Mouse (Mus musculus) heart, embryonic 12.5 days (tissue): ENCODE data around the gene Ppp1r1a. TPM values are rescaled to one million over a fixed set of nuclear protein-coding genes. Genes with fewer than 3 reads are reported as not detected.

ENCODE experiments used
- ATAC-seq: fragments of 200-750 bp; cut with Nextera tagmentation; 2 replicates; pipeline ENCODE4 v1.8.0; 2017; ENCODE audit warnings: moderate TSS enrichment, moderate library complexity; ENCODE audit not compliant: insufficient number of reproducible peaks, low FRiP score
- H3K27ac ChIP-seq: fragments of 300-500 bp; sonication (generic); 2 replicates; pipeline ENCODE4 v1.5.1; 2016; ENCODE audit warnings: mild to moderate bottlenecking, moderate library complexity; ENCODE audit not compliant: poor library complexity, severe bottlenecking
- H3K27me3 ChIP-seq: fragments of 300-500 bp; sonication (generic); replicated peaks from 2 replicates; pipeline ENCODE4 v1.6.1; 2016; ENCODE audit warnings: mild to moderate bottlenecking, moderate library complexity
- H3K36me3 ChIP-seq: fragments of 300-500 bp; sonication (generic); 2 replicates; pipeline ENCODE4 v1.6.1; 2016; ENCODE audit warnings: mild to moderate bottlenecking, moderate library complexity
- H3K4me1 ChIP-seq: fragments of 300-500 bp; sonication (generic); replicated peaks from 2 replicates; pipeline ENCODE4 v1.6.1; 2016; ENCODE audit warnings: mild to moderate bottlenecking
- H3K4me2 ChIP-seq: fragments of 300-500 bp; sonication (generic); 2 replicates; pipeline ENCODE4 v1.6.1; 2016; ENCODE audit warnings: mild to moderate bottlenecking, moderate library complexity
- H3K4me3 ChIP-seq: fragments of 300-500 bp; sonication (generic); 2 replicates; pipeline ENCODE4 v1.5.1; 2016; ENCODE audit warnings: mild to moderate bottlenecking
- H3K9ac ChIP-seq: fragments of 300-500 bp; sonication (generic); 2 replicates; pipeline ENCODE4 v1.6.1; 2016; ENCODE audit warnings: mild to moderate bottlenecking, moderate library complexity
- H3K9me3 ChIP-seq: fragments of 300-500 bp; sonication (generic); replicated peaks from 2 replicates; pipeline ENCODE4 v1.6.1; 2016; ENCODE audit warnings: mild to moderate bottlenecking, moderate library complexity
- WGBS: fragments of 180-500 bp; shearing (Covaris S2); methylation state at CpG from one replicate; pipeline ENCODE4 v1.1.7; 2016; 5-methylcytosine and 5-hydroxymethylcytosine counted together
- polyA plus RNA-seq: library from polyadenylated mRNA; unstranded; fragments of >200 nt; fragmentation: Nextera tagmentation; extraction: Ambion mirVana; gene quantifications from 2 replicates; pipeline ENCODE4 v1.2.1, GENCODE M21; 2016

Ppp1r1a gene
- polyA plus RNA-seq: 78.4 and 83.0 TPM in 2 replicates

DNA sequence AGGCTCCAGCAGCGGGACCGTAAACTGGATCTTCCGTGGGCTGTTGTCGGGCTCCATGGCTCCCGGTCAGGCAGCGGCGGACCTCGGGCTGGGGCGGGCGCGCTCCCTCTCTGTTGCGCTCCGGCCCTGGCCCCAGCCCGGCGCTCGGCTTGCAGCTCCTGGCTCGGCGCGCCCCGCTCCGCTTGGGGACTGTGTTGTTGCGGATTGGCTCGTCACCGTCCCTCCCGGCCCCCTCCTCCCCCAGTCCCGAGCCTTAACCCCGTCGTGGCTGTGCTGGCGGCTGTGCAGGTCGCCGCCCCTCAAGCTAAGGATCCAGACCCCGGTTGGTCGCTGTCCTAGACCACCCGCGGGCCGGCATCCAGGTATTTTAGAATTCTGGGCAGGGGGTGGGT lies at the start of gene Ppp1r1a:
Gene Ppp1r1a, minus strand, starts transcription at position 182 of the 392 bp plus-strand sequence.
- Histone ChIP-seq H3K27ac (peak within 1 kb of the TSS; percentile 90), H3K4me3 (peak within 1 kb of the TSS; percentile 74), H3K27me3 (peaks cover 28% of the 10 kb centered on the region), H3K9me3 (no peaks in the 10 kb centered on the region), H3K36me3 (no peaks in the 10 kb centered on the region), H3K4me1 (peaks cover 16% of the 10 kb centered on the region), H3K9ac (peak within 1 kb of the TSS; percentile 83), H3K4me2 (peak within 1 kb of the TSS; percentile 78)
- under 1% methylated on average over 36 of the region's 36 CpGs for WGBS
- peak; percentile 69 for ATAC-seq

DNA sequence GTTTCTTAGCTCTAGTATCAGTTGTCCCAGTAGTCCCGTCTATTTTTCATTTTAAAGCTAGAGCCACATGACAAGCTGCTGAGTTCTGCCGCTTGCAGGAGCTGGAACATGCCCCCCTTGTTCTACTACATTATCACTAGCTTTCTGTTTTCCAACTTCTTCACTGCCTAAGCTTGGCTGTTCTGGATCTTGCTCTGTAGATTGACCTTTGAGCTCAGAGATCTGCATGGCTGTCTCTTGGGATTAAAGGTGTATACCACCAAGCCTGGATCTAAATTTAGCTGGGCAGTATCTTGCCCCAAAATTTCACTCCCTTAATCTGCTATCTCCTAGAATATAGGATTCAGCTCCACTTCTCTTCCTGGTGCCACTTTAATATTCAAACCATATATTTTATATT lies 48.1 kb upstream of the Ppp1r1a start:
- no peak for ATAC-seq
- Histone ChIP-seq H3K27me3 (no peaks in the 10 kb centered on the region), H3K4me2 (no peak overlapping the region), H3K27ac (no peak overlapping the region), H3K9ac (no peak overlapping the region), H3K4me3 (no peak overlapping the region), H3K9me3 (no peaks in the 10 kb centered on the region), H3K4me1 (peaks cover 2% of the 10 kb centered on the region; the same call in 1 of the 2 replicates), H3K36me3 (no peaks in the 10 kb centered on the region)
- 71% methylated on average over 2 of the region's 2 CpGs for WGBS

DNA sequence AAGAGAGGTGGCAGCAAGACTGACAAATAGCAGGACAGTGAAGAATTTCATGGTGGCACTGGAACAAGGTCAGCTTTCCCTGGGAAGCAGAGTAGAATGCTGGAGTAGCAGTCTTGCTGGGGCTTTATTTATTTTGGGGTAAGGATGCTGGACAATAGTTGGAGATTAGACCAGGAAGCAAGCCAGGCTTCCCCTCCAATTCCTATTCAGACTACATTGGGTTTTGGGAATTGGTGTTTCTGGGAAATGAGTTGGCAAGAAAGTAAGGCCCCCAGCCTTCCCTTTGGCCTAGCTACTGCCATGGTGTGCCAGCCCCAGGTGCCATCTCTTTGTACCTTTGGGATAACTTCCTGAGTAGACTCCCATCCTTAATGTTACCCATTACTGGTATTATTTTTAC lies 27.2 kb upstream of the Ppp1r1a start, which contains the start of gene Glycam1:
Gene Glycam1, minus strand, starts transcription at position 101 of the 400 bp plus-strand sequence.
- Histone ChIP-seq H3K36me3 (no peaks in the 10 kb centered on the region), H3K27me3 (no peaks in the 10 kb centered on the region; the same call in 1 of the 2 replicates), H3K4me1 (no peaks in the 10 kb centered on the region), H3K9me3 (no peaks in the 10 kb centered on the region), H3K4me2 (no peak within 1 kb of the TSS), H3K9ac (no peak within 1 kb of the TSS), H3K27ac (no peak within 1 kb of the TSS), H3K4me3 (no peak within 1 kb of the TSS)
- ATAC-seq: no peak

DNA sequence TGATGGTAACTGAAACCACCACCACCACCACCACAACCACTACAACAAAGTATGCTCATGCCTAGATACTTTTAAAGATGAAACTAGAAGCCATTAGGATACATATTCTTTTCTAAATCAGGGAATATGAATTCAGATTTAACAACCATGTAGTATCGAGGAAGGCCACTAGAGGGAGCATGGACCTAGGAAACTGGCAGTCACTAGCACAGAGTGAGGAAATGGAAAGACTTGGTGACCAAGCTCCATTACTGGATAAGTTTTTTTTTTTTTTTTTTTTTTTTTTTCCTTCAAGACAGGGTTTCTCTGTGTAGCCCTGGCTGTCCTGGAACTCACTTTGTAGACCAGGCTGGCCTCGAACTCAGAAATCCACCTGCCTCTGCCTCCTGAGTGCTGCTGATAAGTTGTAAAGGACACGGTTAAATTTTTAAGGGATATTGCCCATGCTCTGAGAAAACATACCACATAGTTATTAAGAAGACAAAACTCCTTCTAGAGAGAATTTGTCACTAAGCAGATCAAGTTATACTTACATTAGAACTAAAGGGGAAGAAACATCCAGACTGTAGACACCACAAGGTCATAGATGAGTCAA lies 14.4 kb upstream of the Ppp1r1a start:
- no peak for ATAC-seq
- H3K27ac ChIP-seq: no peak overlapping the region
- no peaks in the 10 kb centered on the region for H3K4me1 ChIP-seq
- no peaks in the 10 kb centered on the region for H3K9me3 ChIP-seq
- no peaks in the 10 kb centered on the region for H3K36me3 ChIP-seq
- no peaks in the 10 kb centered on the region for H3K27me3 ChIP-seq
- 40% methylated on average over 3 of the region's 3 CpGs for WGBS
- no peak overlapping the region for H3K4me3 ChIP-seq
- no peak overlapping the region for H3K4me2 ChIP-seq
- no peak overlapping the region for H3K9ac ChIP-seq

DNA sequence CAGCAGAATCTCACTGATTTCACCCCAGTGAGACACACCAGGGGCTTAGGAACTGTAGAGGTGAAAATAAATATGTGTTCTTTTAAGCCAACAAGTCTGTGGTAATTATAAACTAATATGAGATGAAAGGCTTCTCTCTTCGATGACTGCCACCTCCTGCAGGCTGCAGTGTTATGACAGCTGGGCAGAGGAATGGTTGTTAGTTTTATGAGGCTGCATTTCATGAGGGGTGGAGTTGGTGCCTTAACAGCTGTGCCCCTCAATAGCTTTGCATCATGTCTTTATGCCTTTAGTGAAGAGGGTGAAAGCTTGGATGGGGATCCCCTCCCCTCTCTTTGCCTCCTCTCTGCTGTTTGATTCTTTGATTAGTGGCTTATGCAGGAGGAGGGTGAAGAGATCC lies 13.2 kb upstream of the Ppp1r1a start:
- H3K4me2 ChIP-seq: no peak overlapping the region
- H3K9me3 ChIP-seq: no peaks in the 10 kb centered on the region
- no peak overlapping the region for H3K4me3 ChIP-seq
- H3K9ac ChIP-seq: no peak overlapping the region
- no peaks in the 10 kb centered on the region for H3K27me3 ChIP-seq
- H3K36me3 ChIP-seq: no peaks in the 10 kb centered on the region
- no peaks in the 10 kb centered on the region for H3K4me1 ChIP-seq
- no peak for ATAC-seq
- H3K27ac ChIP-seq: no peak overlapping the region
- WGBS: 18% methylated on average over 1 of the region's 1 CpGs

DNA sequence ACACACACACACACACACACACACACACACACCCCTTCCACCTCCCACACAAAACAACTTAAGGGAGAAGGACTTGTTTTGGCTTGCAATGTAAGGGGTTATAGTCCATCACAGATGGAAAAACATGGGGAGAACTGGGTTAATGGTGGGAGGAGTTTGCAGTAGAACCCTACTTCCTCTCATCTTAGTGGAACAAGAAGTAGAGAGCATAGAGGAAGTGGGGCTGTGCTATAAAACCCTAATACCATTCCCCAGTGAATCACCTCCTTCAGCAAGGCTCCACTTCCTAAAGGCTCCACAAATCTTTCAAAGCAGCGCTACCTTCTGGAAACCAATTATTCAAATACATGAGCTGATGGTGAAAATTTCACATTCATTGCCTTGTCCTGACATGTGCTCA lies 11.7 kb upstream of the Ppp1r1a start:
- H3K4me3 ChIP-seq: no peak overlapping the region
- H3K4me1 ChIP-seq: no peaks in the 10 kb centered on the region
- no peaks in the 10 kb centered on the region for H3K27me3 ChIP-seq
- whole genome bisulfite sequencing: 85% methylated on average over 1 of the region's 1 CpGs
- H3K9me3 ChIP-seq: no peaks in the 10 kb centered on the region
- no peak overlapping the region for H3K9ac ChIP-seq
- H3K4me2 ChIP-seq: no peak overlapping the region
- no peaks in the 10 kb centered on the region for H3K36me3 ChIP-seq
- H3K27ac ChIP-seq: no peak overlapping the region
- ATAC-seq: no peak

DNA sequence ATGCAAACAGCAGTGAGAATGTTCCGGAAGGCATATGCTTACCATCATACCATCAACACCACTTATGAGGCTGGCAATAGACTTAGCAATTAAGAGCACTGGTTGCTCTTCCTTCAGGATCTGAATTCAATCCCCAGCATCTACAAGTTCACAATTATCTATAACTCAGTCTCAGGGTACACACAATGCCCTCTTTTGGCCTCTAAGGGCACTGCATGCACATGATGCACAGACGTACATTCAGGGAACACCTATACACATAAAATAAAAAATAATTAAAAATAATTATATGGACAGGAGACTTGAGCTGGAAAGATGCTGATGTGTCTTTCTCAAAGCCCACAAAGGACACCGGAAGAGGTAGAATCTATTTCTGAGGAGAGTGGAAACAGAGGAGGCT lies 10.2 kb upstream of the Ppp1r1a start:
- WGBS: 73% methylated on average over 3 of the region's 3 CpGs
- no peak overlapping the region for H3K27ac ChIP-seq
- no peak overlapping the region for H3K9ac ChIP-seq

DNA sequence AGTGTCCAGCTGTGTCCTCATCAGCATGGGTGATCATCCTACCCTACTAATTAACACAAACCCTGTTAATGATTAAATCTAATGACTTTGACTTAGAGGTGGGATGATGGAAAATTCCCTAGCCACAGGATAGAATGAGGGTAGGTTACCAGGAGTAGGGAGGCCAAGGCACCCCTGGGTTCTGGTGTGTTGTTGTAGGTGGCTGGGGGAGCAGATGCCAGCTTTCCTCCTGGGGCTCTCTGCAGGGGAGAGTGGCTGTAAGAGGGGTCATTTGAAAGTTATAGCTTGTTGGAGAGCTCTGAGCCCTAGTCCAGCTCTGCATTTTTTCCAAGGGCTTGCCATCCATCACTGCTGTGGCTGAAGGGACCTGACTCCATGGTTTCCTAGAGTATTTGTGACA lies 4.7 kb upstream of the Ppp1r1a start:
- Histone ChIP-seq H3K27ac (no peak overlapping the region), H3K27me3 (peaks cover 24% of the 10 kb centered on the region), H3K36me3 (no peaks in the 10 kb centered on the region)

More for the DNA sequence above, 10.2 kb upstream of the Ppp1r1a start:
- H3K4me3 ChIP-seq: no peak overlapping the region
- no peak for ATAC-seq
- H3K9me3 ChIP-seq: no peaks in the 10 kb centered on the region
- H3K36me3 ChIP-seq: no peaks in the 10 kb centered on the region
- H3K4me2 ChIP-seq: no peak overlapping the region
- H3K4me1 ChIP-seq: no peaks in the 10 kb centered on the region
- H3K27me3 ChIP-seq: no peaks in the 10 kb centered on the region

DNA sequence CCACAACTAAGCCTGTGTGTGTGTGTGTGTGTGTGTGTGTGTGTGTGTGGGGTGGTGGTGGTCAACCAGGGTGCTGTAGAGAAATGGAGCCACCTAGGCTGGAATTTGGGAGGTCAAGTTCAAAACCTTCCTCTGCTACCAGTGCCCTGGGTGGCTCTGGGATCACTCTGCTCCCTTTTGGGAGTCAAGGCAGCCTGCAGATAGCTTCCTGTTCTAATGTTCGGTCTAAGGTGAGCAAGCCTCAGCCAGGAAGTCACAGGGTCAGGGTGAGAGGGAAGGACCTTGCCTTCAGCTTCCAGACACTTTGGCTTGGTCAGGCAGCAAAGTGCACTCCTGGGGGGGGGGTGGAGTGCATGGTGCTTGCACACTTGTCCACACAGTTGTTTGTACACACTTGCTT lies 2.8 kb upstream of the Ppp1r1a start:
- peaks cover 24% of the 10 kb centered on the region for H3K27me3 ChIP-seq
- H3K36me3 ChIP-seq: no peaks in the 10 kb centered on the region
- H3K9me3 ChIP-seq: no peaks in the 10 kb centered on the region
- peaks cover 11% of the 10 kb centered on the region for H3K4me1 ChIP-seq
- no peak for ATAC-seq
- H3K4me3 ChIP-seq: no peak overlapping the region
- H3K9ac ChIP-seq: no peak overlapping the region
- H3K4me2 ChIP-seq: no peak overlapping the region
- H3K27ac ChIP-seq: no peak overlapping the region
- WGBS: 50% methylated on average over 1 of the region's 1 CpGs

More for the DNA sequence above, 4.7 kb upstream of the Ppp1r1a start:
- H3K4me1 ChIP-seq: 0 out of 2 replicates have a peak, but pooled peaks cover 3% of the 10 kb centered on the region
- H3K4me3 ChIP-seq: no peak overlapping the region
- no peak overlapping the region for H3K4me2 ChIP-seq
- H3K9me3 ChIP-seq: no peaks in the 10 kb centered on the region
- ATAC-seq: no peak
- no peak overlapping the region for H3K9ac ChIP-seq

DNA sequence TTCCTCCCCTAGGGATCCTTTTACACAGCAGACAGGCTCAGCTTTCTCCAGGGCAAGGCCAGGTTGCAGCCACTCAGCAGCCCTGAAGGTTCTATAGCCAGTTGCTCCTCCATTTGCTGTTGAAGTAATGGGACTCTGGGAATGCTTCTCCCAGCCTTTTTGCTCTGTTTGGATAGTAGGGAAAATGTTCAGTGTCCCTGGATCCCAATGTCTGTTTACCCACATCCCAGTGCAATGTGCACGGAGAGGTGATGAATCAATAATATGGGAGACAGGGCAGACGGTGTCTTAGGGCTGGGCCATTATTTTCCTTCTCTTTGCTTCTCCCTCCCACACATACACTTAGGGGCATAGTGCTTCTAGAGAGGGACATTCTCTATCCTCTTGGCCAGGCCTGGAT lies 1.5 kb upstream of the Ppp1r1a start:
- Histone ChIP-seq H3K9ac (no peak overlapping the region), H3K4me1 (peaks cover 16% of the 10 kb centered on the region), H3K27me3 (peaks cover 28% of the 10 kb centered on the region), H3K9me3 (no peaks in the 10 kb centered on the region), H3K4me2 (no peak overlapping the region), H3K27ac (no peak overlapping the region), H3K36me3 (no peaks in the 10 kb centered on the region), H3K4me3 (no peak overlapping the region)
- ATAC-seq: no peak
- WGBS: 63% methylated on average over 2 of the region's 2 CpGs

DNA sequence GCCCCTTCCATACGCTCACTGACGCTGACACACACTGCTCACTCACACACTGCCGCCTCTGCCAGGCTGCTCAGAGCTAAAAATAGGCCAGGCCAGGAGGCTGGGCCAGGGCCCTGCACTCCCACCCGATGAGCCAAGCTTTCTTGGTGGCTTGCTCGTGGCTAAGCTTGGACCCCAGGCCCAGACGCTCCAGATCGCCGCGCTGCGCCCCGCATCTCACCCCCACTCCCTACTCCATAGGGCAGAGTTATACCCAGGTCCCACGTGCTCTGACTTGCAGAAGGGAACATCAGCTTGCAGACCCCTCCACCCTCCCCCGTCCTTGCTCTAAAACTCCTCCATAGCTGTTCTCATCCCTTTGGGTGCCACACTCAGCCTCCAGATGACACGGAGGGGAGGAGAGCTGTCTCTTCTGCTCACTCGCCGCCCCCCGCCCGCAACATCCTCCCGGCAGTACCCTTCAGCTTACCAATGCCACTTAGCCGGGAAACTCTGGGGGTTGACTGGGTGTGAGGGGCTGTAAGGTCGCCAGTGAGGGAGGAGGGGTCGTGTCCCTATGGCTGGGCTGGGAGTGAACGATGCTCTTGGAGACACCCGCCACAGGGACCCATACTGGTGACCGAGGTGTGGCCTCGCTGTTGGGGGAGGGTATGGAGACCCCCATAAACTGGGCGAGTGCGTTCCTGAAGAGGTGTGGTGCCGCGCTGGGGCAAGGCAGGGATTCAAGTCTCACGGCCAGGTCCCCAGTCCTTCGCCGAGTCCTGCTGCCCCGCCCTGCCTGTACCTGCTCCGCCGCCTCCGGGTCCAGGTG lies 587 bp downstream of the Ppp1r1a start:
- under 1% methylated on average over 37 of the region's 37 CpGs for WGBS

More for the DNA sequence above, 587 bp downstream of the Ppp1r1a start:
- Histone ChIP-seq H3K9me3 (no peaks in the 10 kb centered on the region), H3K27ac (peak overlapping the region; percentile 90), H3K27me3 (peaks cover 28% of the 10 kb centered on the region), H3K36me3 (no peaks in the 10 kb centered on the region), H3K4me1 (peaks cover 13% of the 10 kb centered on the region), H3K4me3 (peak overlapping the region; percentile 74), H3K4me2 (peak overlapping the region; percentile 78), H3K9ac (peak overlapping the region; percentile 83)
- peak; percentile 73 for ATAC-seq
